Mouse (Mus musculus) small intestine, adult 2 months (tissue): ENCODE data around the gene Nmral1.

Experiments used
- CTCF ChIP-seq: fragments of 200-500 bp; IDR thresholded peaks from 2 replicates; pipeline ENCODE4 v1.5.1; 2012; ENCODE audit warnings: low read depth, mild to moderate bottlenecking, control low read depth, inconsistent platforms, low read length, moderate library complexity, mixed read lengths; ENCODE audit not compliant: insufficient replicate concordance, insufficient read length; ENCODE audit errors: extremely low read depth
- POLR2A ChIP-seq: fragments of 200-500 bp; IDR thresholded peaks from 2 replicates; pipeline ENCODE4 v1.6.1; 2012; ENCODE audit warnings: low read depth, mild to moderate bottlenecking, control low read depth, inconsistent platforms, low read length, moderate library complexity

DNA sequence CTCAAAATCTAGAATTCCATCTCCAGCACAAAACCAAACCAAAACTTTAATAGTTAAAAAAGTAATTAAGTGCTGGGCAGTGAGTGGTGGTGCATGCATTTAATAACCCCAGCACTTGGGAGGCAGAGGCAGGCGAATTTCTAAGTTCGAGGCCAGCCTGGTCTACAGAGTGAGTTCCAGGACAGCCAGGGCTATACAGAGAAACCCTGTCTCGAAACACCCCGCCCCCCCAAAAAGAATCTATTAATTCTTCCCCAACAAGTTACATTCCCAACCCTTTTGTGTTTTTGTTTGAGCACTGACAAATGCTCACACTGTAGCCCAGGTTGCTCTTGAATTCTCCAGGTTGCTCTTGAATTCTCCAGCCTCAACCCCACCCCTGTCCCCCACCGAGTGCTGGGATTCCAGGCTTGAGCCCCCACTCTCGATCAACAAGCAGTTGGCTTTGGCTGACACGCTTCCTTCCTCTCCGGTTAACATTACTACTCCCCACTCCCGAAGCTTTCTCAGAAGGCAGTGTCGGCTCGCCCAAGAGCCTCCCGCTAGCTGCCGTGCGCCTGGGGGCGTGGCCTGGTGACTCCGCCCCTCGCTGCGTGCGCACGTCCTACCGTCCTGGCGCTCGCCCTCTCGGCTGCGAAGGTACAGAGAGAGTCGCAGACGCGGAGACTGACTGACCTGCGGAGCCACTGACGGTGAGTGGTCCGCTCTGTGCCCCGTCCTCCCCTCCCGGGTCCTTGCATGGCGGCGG, 6.8 kb upstream of the Nmral1 start, which contains the start of gene Hmox2:
- no peak for TF ChIP-seq CTCF
- peak; percentile 97 for TF ChIP-seq POLR2A
